Mouse (Mus musculus) ES-E14 (cell line): ENCODE data around the gene Serbp1. TPM values are rescaled to one million over a fixed set of nuclear protein-coding genes. Genes with fewer than 3 reads are reported as not detected.
"Not testable (repeated sequence)": the region's sequence is repeated elsewhere in the genome, so short reads cannot be mapped to it uniquely, and the experiment has no call there.

Experiments
- DNase-seq: peaks from one replicate; pipeline ENCODE4 v3.0.0-alpha.2; 2013; ENCODE audit warnings: low read depth, low spot score
- H3K27ac ChIP-seq: 2 replicates; pipeline ENCODE4 v1.5.1; 2012; ENCODE audit warnings: low read depth, mild to moderate bottlenecking, low read length, moderate library complexity, mixed read lengths; ENCODE audit not compliant: poor library complexity, insufficient read depth, severe bottlenecking
- H3K36me3 ChIP-seq: 2 replicates; pipeline ENCODE4 v1.6.1; 2012; ENCODE audit warnings: mild to moderate bottlenecking, low read length, moderate library complexity, mixed read lengths; ENCODE audit not compliant: control insufficient read depth, poor library complexity, insufficient read depth, severe bottlenecking
- H3K4me1 ChIP-seq, 2 experiments: fragments of 150-350 bp in 1 of 2; sonication (generic) in 1 of 2; 2 replicates each; pipeline ENCODE4 v1.6.1; 2012; ENCODE audit warnings: low read length in 2 of 2, mild to moderate bottlenecking in 1 of 2, mixed read lengths in 1 of 2; ENCODE audit not compliant: control insufficient read depth in 2 of 2, insufficient read depth in 2 of 2, poor library complexity in 1 of 2
- H3K4me3 ChIP-seq, 2 experiments: fragments of 150-350 bp in 1 of 2; sonication (generic) in 1 of 2; 2 replicates each; pipeline ENCODE4 v1.5.1; 2012; ENCODE audit warnings: low read length in 2 of 2, low read depth in 1 of 2, mild to moderate bottlenecking in 1 of 2, mixed read lengths in 1 of 2; ENCODE audit not compliant: insufficient read depth in 1 of 2, poor library complexity in 1 of 2, severe bottlenecking in 1 of 2
- H3K9ac ChIP-seq: 2 replicates; pipeline ENCODE4 v1.6.1; 2012; ENCODE audit warnings: low read depth, mild to moderate bottlenecking, low read length, mixed read lengths; ENCODE audit not compliant: poor library complexity, insufficient read depth, severe bottlenecking
- H3K9me3 ChIP-seq: fragments of 150-350 bp; sonication (generic); 2 replicates; pipeline ENCODE4 v1.6.1; 2012; ENCODE audit warnings: low read depth, mild to moderate bottlenecking, low read length; ENCODE audit not compliant: control insufficient read depth, insufficient read depth
- CHD2 ChIP-seq: IDR thresholded peaks from 2 replicates; pipeline ENCODE4 v1.6.1; 2014; ENCODE audit warnings: mild to moderate bottlenecking, low read depth, low read length, inconsistent platforms
- HCFC1 ChIP-seq: IDR thresholded peaks from 2 replicates; pipeline ENCODE4 v1.6.1; 2012; ENCODE audit warnings: low read length, inconsistent platforms, borderline replicate concordance; ENCODE audit not compliant: insufficient read depth
- MAFK ChIP-seq: IDR thresholded peaks from 2 replicates; pipeline ENCODE4 v1.6.1; 2014; ENCODE audit warnings: mild to moderate bottlenecking, low read depth, low read length, inconsistent platforms; ENCODE audit not compliant: insufficient read depth
- ZC3H11A ChIP-seq: IDR thresholded peaks from 2 replicates; pipeline ENCODE4 v1.6.1; 2012; ENCODE audit warnings: low read depth, mild to moderate bottlenecking, inconsistent platforms, low read length, borderline replicate concordance
- ZNF384 ChIP-seq: IDR thresholded peaks from 2 replicates; pipeline ENCODE4 v1.6.1; 2012; ENCODE audit warnings: low read depth, low read length, inconsistent platforms
- in situ Hi-C, 2 experiments: fragments of 600-800 bp; cut with MboI; formaldehyde crosslinking; loops; one replicate each; pipeline ENCODE4 v1.15.1; 2025; ENCODE audit warnings: low sequenced_read_pairs in 2 of 2, inconsistent platforms in 1 of 2; ENCODE audit not compliant: unreplicated experiment in 2 of 2
- total RNA-seq: library from RNA; depleted of rRNA; stranded (reverse); fragments of 300-350 nt; gene quantifications from 2 replicates; pipeline ENCODE4 v1.2.3, GENCODE M21; 2012

Gene Serbp1
- total RNA-seq, 1 experiment, result 1,032 TPM

DNA sequence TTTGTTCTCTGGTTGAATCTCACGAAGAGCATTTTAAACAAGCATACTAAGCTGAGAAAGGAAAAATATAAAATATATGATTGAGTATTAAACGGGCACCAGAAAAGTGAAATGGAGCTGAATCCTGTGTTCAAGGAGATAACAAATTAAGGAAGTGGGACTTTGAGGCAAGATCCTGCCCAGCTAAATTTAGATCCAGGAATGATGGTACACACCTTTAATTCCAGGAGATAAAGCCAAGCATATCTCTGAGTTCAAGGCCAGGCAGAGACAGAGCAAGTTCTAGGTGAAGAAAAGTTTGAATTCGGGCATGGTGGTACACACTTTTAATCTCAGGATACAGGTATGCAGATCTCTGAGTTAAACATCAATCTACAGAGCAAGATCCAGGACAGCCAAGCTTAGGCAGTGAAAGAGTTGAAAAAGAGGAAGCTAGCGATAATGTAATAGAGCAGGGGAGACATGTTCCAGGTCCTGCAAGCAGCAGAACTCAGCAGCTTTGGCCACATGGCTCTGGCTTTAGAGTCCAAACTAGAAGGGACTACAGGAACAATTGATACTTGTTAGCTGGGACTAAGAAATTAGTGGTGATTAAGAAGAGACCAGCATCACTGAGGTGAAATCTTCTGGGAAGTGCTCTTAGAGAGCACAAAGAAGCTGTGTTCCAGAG is 24.4 kb upstream of the Serbp1 start:
- H3K9me3 ChIP-seq, result no peaks in the 10 kb centered on the region
- no peak overlapping the region for H3K27ac ChIP-seq
- peaks cover 3 to 8% of the 10 kb centered on the region in 2 experiments; a peak in 3 of 4 replicates for H3K4me1 ChIP-seq
- in situ Hi-C loops, result no loop called here
- no peak overlapping the region for H3K9ac ChIP-seq
- DNase-seq, result no peak
- TF ChIP-seq MAFK, result no peak
- TF ChIP-seq CHD2, result no peak
- no peak for TF ChIP-seq HCFC1
- TF ChIP-seq ZC3H11A, result no peak
- TF ChIP-seq ZNF384, result no peak
- H3K36me3 ChIP-seq, result no peaks in the 10 kb centered on the region
- H3K4me3 ChIP-seq, result no peak overlapping the region

DNA sequence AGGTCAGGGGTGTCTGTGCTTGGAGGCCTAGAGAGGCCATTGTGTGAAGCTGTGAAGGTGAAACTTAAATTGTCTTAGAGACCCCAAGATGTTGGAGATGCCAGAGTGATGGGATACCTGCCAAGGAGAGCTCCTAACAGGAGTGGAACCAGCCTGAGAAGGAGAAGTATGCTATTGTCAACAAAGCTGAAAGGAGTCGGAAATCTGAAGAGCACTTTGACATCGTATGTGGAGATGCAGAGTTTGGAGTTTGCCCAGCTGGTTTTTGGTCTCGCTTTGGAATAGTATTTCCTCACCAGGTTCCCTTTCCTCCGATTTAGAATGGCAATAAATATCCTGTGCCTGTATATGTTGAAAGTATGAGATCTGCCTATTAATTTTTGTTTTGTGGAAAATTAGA is 20.6 kb upstream of the Serbp1 start:
- peaks cover 3 to 12% of the 10 kb centered on the region in 2 experiments; a peak in 3 of 4 replicates for H3K4me1 ChIP-seq
- no peaks in the 10 kb centered on the region for H3K9me3 ChIP-seq
- H3K4me3 ChIP-seq, result no peak overlapping the region
- DNase-seq, result no peak
- in situ Hi-C loops, result no loop called here
- no peak overlapping the region for H3K9ac ChIP-seq
- no peaks in the 10 kb centered on the region; the same call in 1 of the 2 replicates for H3K36me3 ChIP-seq
- no peak overlapping the region for H3K27ac ChIP-seq
- TF ChIP-seq MAFK, result no peak
- TF ChIP-seq CHD2, result no peak

DNA sequence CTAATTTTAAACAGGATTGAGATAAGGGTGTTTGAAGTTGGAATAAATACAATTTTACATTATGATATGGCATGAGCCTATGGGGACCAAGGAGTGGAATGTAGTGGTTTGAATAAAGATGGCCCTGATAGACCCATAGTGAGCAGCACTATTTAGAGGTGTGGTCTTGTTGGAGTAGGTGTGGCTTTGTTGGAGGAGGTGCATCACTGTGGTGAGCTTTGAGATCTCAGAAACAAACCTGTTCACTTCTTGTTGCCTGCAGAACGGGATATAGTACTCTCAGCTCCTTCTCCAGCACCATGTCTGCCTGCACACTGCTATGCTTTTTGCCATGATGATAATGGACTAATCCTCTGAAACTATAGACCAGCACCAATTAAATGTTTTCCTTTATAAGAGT is 20.1 kb upstream of the Serbp1 start:
- TF ChIP-seq ZNF384 (no peak), ZC3H11A (no peak), CHD2 (no peak), MAFK (no peak), HCFC1 (no peak)
- in situ Hi-C loops, result no loop called here
- Histone ChIP-seq H3K36me3 (no peaks in the 10 kb centered on the region; the same call in 1 of the 2 replicates), H3K4me1 (peaks cover 3 to 12% of the 10 kb centered on the region in 2 experiments; a peak in 3 of 4 replicates), H3K27ac (no peak overlapping the region; the same call in 1 of the 2 replicates), H3K9me3 (no peaks in the 10 kb centered on the region), H3K9ac (no peak overlapping the region), H3K4me3 (no peak overlapping the region)
- no peak for DNase-seq

DNA sequence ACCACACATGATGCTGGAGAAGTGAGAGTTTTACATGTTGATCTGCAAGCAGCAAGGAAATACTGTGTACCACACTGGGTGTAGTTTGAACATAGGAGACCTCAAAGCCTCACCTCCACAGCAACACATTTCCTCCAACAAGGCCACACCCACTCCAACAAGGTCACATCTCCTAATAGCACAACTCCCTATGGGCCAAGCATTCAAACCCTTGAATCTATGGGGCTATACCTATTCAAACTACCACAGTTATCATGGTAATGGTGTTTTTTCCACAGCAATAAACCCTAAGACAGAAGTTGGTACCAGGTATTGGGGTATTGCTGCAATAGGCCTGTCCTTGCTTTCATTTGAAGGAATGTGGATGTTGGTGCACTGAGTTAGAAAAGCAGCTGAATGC is 19.4 kb upstream of the Serbp1 start:
- H3K9me3 ChIP-seq, result no peaks in the 10 kb centered on the region
- peaks cover 3 to 12% of the 10 kb centered on the region in 2 experiments; a peak in 3 of 4 replicates for H3K4me1 ChIP-seq
- no peak for DNase-seq
- no peaks in the 10 kb centered on the region; the same call in 1 of the 2 replicates for H3K36me3 ChIP-seq
- no peak overlapping the region for H3K4me3 ChIP-seq
- in situ Hi-C loops, result no loop called here
- TF ChIP-seq ZNF384 (no peak), MAFK (no peak), CHD2 (no peak), HCFC1 (no peak), ZC3H11A (no peak)
- no peak overlapping the region for H3K9ac ChIP-seq
- H3K27ac ChIP-seq, result peak overlapping the region; percentile 56; the same call in 1 of the 2 replicates

DNA sequence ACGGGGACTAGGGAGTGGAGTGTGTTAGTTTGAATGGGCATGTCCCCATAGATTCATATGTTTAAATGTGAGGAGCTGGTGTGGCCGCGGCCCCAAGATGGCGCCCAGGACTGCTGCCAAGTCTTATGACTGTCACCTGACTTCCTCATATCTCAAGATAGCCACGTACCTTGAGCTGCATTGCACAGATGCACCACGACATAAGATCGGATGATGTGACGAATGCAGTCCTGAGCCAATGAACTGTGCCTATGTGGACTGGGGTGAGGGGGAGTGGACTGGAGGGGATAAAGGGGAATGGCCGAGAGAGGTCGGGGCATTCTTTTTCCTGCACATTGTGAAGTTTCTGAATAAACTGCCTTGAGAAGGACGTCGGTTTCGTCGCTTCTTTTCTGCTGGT is 18.0 kb upstream of the Serbp1 start:
- peaks cover 3 to 12% of the 10 kb centered on the region in 2 experiments for H3K4me1 ChIP-seq
- H3K4me3 ChIP-seq, result peak overlapping the region; percentile 31 to 54; a peak in 3 of 4 replicates
- in situ Hi-C loops, H3K36me3 ChIP-seq, H3K9me3 ChIP-seq, DNase-seq: not testable (repeated sequence)
- H3K27ac ChIP-seq, result peak overlapping the region; percentile 16
- peak overlapping the region; percentile 9; the same call in 1 of the 2 replicates for H3K9ac ChIP-seq
